Mouse (Mus musculus): ENCODE results near the gene Mtcl1. TPM values are rescaled to one million over a fixed set of nuclear protein-coding genes. Genes with fewer than 3 reads are reported as not detected.

Gene Mtcl1
- polyA plus RNA-seq (2015; fragmentation: Nextera tagmentation; extraction: Ambion mirVana), result 1.5 and 1.9 TPM in 2 replicates

DNA sequence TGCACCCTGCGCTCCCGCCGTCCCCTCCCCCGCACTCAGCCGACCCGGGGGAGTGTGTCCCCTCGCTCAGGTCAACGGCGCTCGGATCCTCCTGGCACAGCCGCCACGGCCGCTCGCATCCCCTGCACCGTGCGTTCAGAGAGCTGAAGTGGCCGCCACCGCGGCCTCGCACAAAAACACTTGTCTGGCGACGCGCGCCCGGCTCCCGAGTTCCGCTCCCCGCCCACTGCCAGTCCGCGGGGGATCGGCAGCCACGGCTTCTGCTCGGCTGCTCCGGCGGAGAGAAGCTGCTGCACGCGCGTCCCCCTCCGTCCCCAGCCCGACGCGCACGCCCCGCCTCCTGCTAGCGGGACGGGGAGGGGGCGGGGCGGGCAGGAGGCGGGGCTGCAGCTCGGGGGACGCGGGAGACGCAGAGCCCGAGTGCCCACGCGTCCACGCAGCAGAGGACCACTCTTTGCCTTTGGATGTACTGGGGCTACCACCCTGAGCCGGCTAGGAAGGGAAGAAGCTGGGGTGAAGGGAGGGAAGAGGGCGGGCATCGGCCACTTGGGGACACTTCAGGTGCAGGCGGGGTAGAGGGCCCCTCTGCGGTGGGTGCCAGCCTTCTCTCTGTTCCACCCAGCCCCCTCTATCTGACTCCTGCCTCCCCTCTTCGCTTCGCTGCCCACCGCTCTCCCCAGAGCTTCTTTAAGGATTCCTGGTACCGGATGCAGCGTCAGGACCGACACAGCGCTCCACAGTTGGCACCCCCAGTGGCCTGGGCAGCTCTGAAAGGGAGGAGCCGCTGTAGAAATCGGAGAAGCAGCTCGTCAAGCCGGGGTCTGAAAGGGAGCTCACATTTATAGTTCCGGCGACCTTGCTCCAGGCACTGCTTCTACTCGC lies at the start of gene Mtcl1:
Gene Mtcl1 (minus strand): TSS at position 291 of the 882 bp plus-strand sequence.
- Histone ChIP-seq H3K4me3 (ENCODE audit: low read depth, low read length) (peak within 1 kb of the TSS; percentile 68), H3K36me3 (ENCODE audit: control insufficient read depth, insufficient read depth) (no peaks in the 10 kb centered on the region)
- under 1% methylated on average over 65 of the region's 76 CpGs for WGBS

DNA sequence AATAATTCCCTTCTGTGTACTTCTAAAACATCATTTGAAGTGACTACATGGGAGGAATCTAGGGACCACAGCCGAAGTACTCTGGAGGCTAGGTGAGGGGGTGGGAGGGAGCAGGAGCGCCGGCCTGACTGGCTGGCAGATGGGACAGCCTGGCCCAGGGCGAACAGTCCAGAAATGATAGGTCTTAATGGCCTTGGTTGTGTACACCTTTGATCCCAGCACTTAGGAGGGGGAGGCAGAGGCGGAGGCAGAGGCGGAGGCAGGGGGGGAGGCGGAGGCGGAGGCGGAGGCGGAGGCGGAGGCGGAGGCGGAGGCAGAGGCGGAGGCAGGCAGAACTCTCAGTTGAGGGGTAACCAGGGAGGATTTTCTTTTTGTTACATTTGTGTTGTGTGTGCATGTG lies 49.0 kb upstream of the Mtcl1 start:
- no peak overlapping the region for H3K9ac ChIP-seq (ENCODE audit: low read depth, low read length)
- WGBS, result 83% methylated on average over 14 of the region's 14 CpGs
- H3K27me3 ChIP-seq (replicated peaks; ENCODE audit: control insufficient read depth, insufficient read depth, low read length), result no peaks in the 10 kb centered on the region
- H3K36me3 ChIP-seq (ENCODE audit: control insufficient read depth, insufficient read depth), result peaks cover 66% of the 10 kb centered on the region
- no peaks in the 10 kb centered on the region for H3K9me3 ChIP-seq (ENCODE audit: control insufficient read depth)
- TF ChIP-seq CTCF (IDR thresholded peaks at IDR 0.05; ENCODE audit: low read depth), result no peak
- ATAC-seq, result no peak
- H3K27ac ChIP-seq (ENCODE audit: low read depth, low read length), result no peak overlapping the region
- H3K4me1 ChIP-seq (replicated peaks; ENCODE audit: control insufficient read depth, insufficient read depth, low read length), result no peaks in the 10 kb centered on the region
- H3K4me3 ChIP-seq (ENCODE audit: low read depth, low read length), result no peak overlapping the region
- no peak overlapping the region for H3K4me2 ChIP-seq (replicated peaks; ENCODE audit: low read depth)

More for the DNA sequence above, at the start of gene Mtcl1:
- Histone ChIP-seq H3K4me1 (replicated peaks; ENCODE audit: control insufficient read depth, insufficient read depth, low read length) (no peaks in the 10 kb centered on the region), H3K9ac (ENCODE audit: low read depth, low read length) (peak within 1 kb of the TSS; percentile 65), H3K9me3 (ENCODE audit: control insufficient read depth) (no peaks in the 10 kb centered on the region), H3K27me3 (replicated peaks; ENCODE audit: control insufficient read depth, insufficient read depth, low read length) (peaks cover 44% of the 10 kb centered on the region), H3K27ac (ENCODE audit: low read depth, low read length) (peak within 1 kb of the TSS; percentile 28; the same call in 1 of the 2 replicates), H3K4me2 (replicated peaks; ENCODE audit: low read depth) (peak within 1 kb of the TSS; percentile 97)
- 0 out of 2 replicates have a peak, but pooled peaks have one; percentile 15 for TF ChIP-seq CTCF (IDR thresholded peaks at IDR 0.05; ENCODE audit: low read depth)
- peak; percentile 58; the same call in 1 of the 2 replicates for ATAC-seq

DNA sequence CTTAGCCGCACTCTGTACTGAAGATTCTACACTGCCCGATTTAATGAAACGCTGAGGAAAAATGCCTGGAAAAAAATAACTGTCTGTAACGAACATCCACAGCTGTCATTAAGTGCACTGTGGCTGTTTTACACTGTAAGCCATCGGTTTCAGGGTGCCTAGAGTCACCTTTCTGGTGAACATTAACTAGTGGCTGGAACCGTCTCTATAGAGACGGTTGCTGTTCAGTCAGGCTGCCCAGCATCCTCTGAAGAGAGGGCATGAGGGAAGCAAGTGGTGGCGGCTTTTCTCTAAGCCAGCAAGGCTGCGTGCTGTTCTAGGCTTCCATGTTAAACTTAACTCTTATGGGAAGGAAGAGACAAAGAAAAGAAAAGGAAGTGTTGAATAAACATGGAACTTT lies 47.0 kb upstream of the Mtcl1 start:
- WGBS, result 75% methylated on average over 9 of the region's 9 CpGs
- H3K9me3 ChIP-seq (ENCODE audit: control insufficient read depth), result no peaks in the 10 kb centered on the region
- no peak overlapping the region for H3K4me2 ChIP-seq (replicated peaks; ENCODE audit: low read depth)
- no peak for ATAC-seq
- H3K27me3 ChIP-seq (replicated peaks; ENCODE audit: control insufficient read depth, insufficient read depth, low read length), result no peaks in the 10 kb centered on the region
- H3K4me1 ChIP-seq (replicated peaks; ENCODE audit: control insufficient read depth, insufficient read depth, low read length), result no peaks in the 10 kb centered on the region
- no peak overlapping the region; the same call in 1 of the 2 replicates for H3K27ac ChIP-seq (ENCODE audit: low read depth, low read length)
- no peak overlapping the region for H3K4me3 ChIP-seq (ENCODE audit: low read depth, low read length)
- no peak for TF ChIP-seq CTCF (IDR thresholded peaks at IDR 0.05; ENCODE audit: low read depth)
- H3K9ac ChIP-seq (ENCODE audit: low read depth, low read length), result no peak overlapping the region
- peaks cover 66% of the 10 kb centered on the region for H3K36me3 ChIP-seq (ENCODE audit: control insufficient read depth, insufficient read depth)

DNA sequence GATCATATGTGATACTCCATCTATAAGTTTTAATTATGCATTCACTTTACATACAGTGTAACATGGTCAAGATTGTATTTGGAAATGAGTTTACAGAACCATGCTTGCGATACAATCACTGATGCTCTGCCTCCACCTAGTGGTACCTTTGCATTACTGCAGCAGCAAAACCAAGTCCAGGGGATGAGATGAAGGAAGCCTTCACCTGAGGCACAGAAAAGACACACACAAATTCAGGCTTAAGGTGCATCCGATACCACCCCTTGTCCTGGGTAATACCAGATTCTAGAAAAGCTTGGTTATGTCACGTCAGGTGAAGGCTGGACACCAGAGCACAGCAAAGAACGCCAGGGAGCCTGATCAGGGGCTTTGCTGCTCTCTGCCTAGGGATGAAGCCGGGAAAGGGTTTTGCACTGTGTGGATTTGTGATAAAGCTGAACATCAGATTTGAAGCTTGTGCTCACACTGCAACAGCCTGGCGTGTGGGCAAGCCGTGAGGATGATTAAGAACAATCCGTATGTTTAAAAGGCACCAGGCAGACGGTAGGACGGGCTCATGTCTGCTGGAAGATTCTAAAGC lies 40.6 kb upstream of the Mtcl1 start:
- H3K27ac ChIP-seq (ENCODE audit: low read depth, low read length), result no peak overlapping the region
- no peaks in the 10 kb centered on the region for H3K9me3 ChIP-seq (ENCODE audit: control insufficient read depth)
- peak; percentile 99 for TF ChIP-seq CTCF (IDR thresholded peaks at IDR 0.05; ENCODE audit: low read depth)
- H3K36me3 ChIP-seq (ENCODE audit: control insufficient read depth, insufficient read depth), result peaks cover 13% of the 10 kb centered on the region
- WGBS, result 39% methylated on average over 10 of the region's 10 CpGs
- ATAC-seq, result no peak
- H3K4me3 ChIP-seq (ENCODE audit: low read depth, low read length), result no peak overlapping the region
- H3K9ac ChIP-seq (ENCODE audit: low read depth, low read length), result no peak overlapping the region
- no peaks in the 10 kb centered on the region for H3K27me3 ChIP-seq (replicated peaks; ENCODE audit: control insufficient read depth, insufficient read depth, low read length)
- H3K4me2 ChIP-seq (replicated peaks; ENCODE audit: low read depth), result no peak overlapping the region
- no peaks in the 10 kb centered on the region for H3K4me1 ChIP-seq (replicated peaks; ENCODE audit: control insufficient read depth, insufficient read depth, low read length)

GRCm38 (mm10) chr17:66486576-66486975 lies 37.0 kb upstream of the Mtcl1 start:
- H3K27me3 ChIP-seq (replicated peaks; ENCODE audit: control insufficient read depth, insufficient read depth, low read length), result no peaks in the 10 kb centered on the region
- H3K9ac ChIP-seq (ENCODE audit: low read depth, low read length), result no peak overlapping the region
- no peaks in the 10 kb centered on the region for H3K9me3 ChIP-seq (ENCODE audit: control insufficient read depth)
- H3K27ac ChIP-seq (ENCODE audit: low read depth, low read length), result no peak overlapping the region
- WGBS, result 91% methylated on average over 6 of the region's 6 CpGs
- no peak overlapping the region for H3K4me3 ChIP-seq (ENCODE audit: low read depth, low read length)
- no peak for TF ChIP-seq CTCF (IDR thresholded peaks at IDR 0.05; ENCODE audit: low read depth)
- no peaks in the 10 kb centered on the region for H3K36me3 ChIP-seq (ENCODE audit: control insufficient read depth, insufficient read depth)
- no peaks in the 10 kb centered on the region for H3K4me1 ChIP-seq (replicated peaks; ENCODE audit: control insufficient read depth, insufficient read depth, low read length)
- no peak for ATAC-seq
- no peak overlapping the region for H3K4me2 ChIP-seq (replicated peaks; ENCODE audit: low read depth)

- peak; percentile 88 for TF ChIP-seq CTCF (IDR thresholded peaks at IDR 0.05; ENCODE audit: low read depth)
- Histone ChIP-seq H3K4me1 (replicated peaks; ENCODE audit: control insufficient read depth, insufficient read depth, low read length) (no peaks in the 10 kb centered on the region), H3K27me3 (replicated peaks; ENCODE audit: control insufficient read depth, insufficient read depth, low read length) (0 out of 2 replicates have a peak, but pooled peaks cover 5% of the 10 kb centered on the region), H3K9ac (ENCODE audit: low read depth, low read length) (no peak overlapping the region), H3K4me3 (ENCODE audit: low read depth, low read length) (no peak overlapping the region), H3K9me3 (ENCODE audit: control insufficient read depth) (no peaks in the 10 kb centered on the region), H3K4me2 (replicated peaks; ENCODE audit: low read depth) (peak overlapping the region; percentile 42), H3K27ac (ENCODE audit: low read depth, low read length) (no peak overlapping the region), H3K36me3 (ENCODE audit: control insufficient read depth, insufficient read depth) (no peaks in the 10 kb centered on the region)
- no peak for ATAC-seq
- 15% methylated on average over 11 of the region's 11 CpGs for WGBS
These were observed 36.2 kb upstream of the Mtcl1 start for GRCm38 (mm10) chr17:66485742-66486141.

Measured in intestine, postnatal 0 days (tissue).